Mouse (Mus musculus) spleen, adult 2 months (tissue): ENCODE data around the gene Olfr55.
"Not testable (repeated sequence)": the region's sequence is repeated elsewhere in the genome, so short reads cannot be mapped to it uniquely, and the experiment has no call there.

Experiments
- CTCF ChIP-seq: fragments of 200-500 bp; IDR thresholded peaks from 2 replicates; pipeline ENCODE4 v1.5.1; 2011; ENCODE audit warnings: mild to moderate bottlenecking, inconsistent platforms; ENCODE audit not compliant: insufficient read depth, insufficient read length, insufficient replicate concordance; ENCODE audit errors: extremely low read depth
- POLR2A ChIP-seq: fragments of 200-500 bp; IDR thresholded peaks from 2 replicates; pipeline ENCODE4 v1.6.1; 2011; ENCODE audit warnings: low read depth, low read length, inconsistent platforms

DNA sequence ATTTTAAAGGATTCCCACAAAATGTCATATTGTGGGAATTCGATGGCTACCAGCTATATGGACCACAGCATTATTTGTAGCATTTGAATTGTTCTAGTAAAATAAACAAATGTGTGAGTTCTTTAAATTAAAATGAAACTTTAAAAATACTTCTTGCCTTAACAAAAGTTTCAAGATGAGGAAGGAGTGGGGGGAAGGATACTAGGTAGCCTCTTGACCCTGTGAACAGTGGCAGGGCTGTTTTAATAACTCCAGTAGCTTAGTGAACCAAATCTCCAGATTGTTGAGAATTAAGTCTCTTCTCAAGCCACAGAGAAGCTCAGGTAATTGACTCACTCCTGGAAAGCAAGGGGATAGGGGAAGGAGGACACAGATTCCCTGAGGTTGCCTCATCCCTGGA, at the start of gene Olfr55:
- not testable (repeated sequence) for TF ChIP-seq CTCF, POLR2A
